Mouse (Mus musculus) embryonic facial prominence, embryonic 14.5 days (tissue): ENCODE results near the gene Foxq1. TPM values are rescaled to one million over a fixed set of nuclear protein-coding genes. Genes with fewer than 3 reads are reported as not detected.
A peak's percentile ranks its signal among the peaks of the same experiment; 100 is the strongest.

Experiments
- ATAC-seq: fragments of 200-750 bp; cut with Nextera tagmentation; 2 replicates; pipeline ENCODE4 v1.8.0; 2017; ENCODE audit warnings: low read depth, moderate number of reproducible peaks, moderate TSS enrichment
- DNase-seq: peaks from one replicate; pipeline ENCODE4 v3.0.0-alpha.2; 2015; ENCODE audit warnings: low spot score
- H3K27ac ChIP-seq: fragments of 300-500 bp; sonication (generic); replicated peaks from 2 replicates; pipeline ENCODE4 v1.5.1; 2014; ENCODE audit warnings: low read depth, mild to moderate bottlenecking, low read length, moderate library complexity
- H3K27me3 ChIP-seq: fragments of 300-500 bp; sonication (generic); replicated peaks from 2 replicates; pipeline ENCODE4 v1.6.1; 2014; ENCODE audit warnings: low read length; ENCODE audit not compliant: control insufficient read depth, insufficient read depth
- H3K36me3 ChIP-seq: fragments of 300-500 bp; sonication (generic); 2 replicates; pipeline ENCODE4 v1.6.1; 2014; ENCODE audit warnings: low read length, mixed read lengths; ENCODE audit not compliant: control insufficient read depth, insufficient read depth
- H3K4me1 ChIP-seq: fragments of 300-500 bp; sonication (generic); 2 replicates; pipeline ENCODE4 v1.6.1; 2014; ENCODE audit warnings: antibody characterized with exemption, low read length; ENCODE audit not compliant: control insufficient read depth, insufficient read depth
- H3K4me2 ChIP-seq: fragments of 300-500 bp; sonication (generic); 2 replicates; pipeline ENCODE4 v1.6.1; 2014; ENCODE audit warnings: low read depth, mild to moderate bottlenecking, low read length, moderate library complexity, mixed read lengths
- H3K4me3 ChIP-seq: fragments of 300-500 bp; sonication (generic); 2 replicates; pipeline ENCODE4 v1.5.1; 2014; ENCODE audit warnings: low read depth, mild to moderate bottlenecking, low read length
- H3K9ac ChIP-seq: fragments of 300-500 bp; sonication (generic); 2 replicates; pipeline ENCODE4 v1.6.1; 2014; ENCODE audit warnings: low read depth, mild to moderate bottlenecking, low read length, moderate library complexity, mixed read lengths
- H3K9me3 ChIP-seq: fragments of 300-500 bp; sonication (generic); 2 replicates; pipeline ENCODE4 v1.6.1; 2016; ENCODE audit warnings: low read length; ENCODE audit not compliant: control insufficient read depth
- WGBS: fragments of 180-500 bp; shearing (Covaris S2); extraction: QIAGEN DNeasy Blood & Tissue Kit; methylation state at CpG from one replicate; pipeline ENCODE4 v1.1.7; 2014; 5-methylcytosine and 5-hydroxymethylcytosine counted together
- polyA plus RNA-seq: library from polyadenylated mRNA; unstranded; fragments of >200 nt; fragmentation: Nextera tagmentation; extraction: Ambion mirVana; gene quantifications from 2 replicates; pipeline ENCODE4 v1.2.1, GENCODE M21; 2014

Foxq1 gene
- polyA plus RNA-seq, 1 experiment from 2014 or later = 1.8 TPM

GRCm38 (mm10) chr13:31543021-31543420 is 12.9 kb upstream of the Foxq1 start:
- H3K4me1 ChIP-seq = no peaks in the 10 kb centered on the region
- 90% methylated on average over 5 of the region's 5 CpGs for WGBS
- ATAC-seq = no peak
- no peaks in the 10 kb centered on the region for H3K9me3 ChIP-seq
- H3K4me2 ChIP-seq = no peak overlapping the region
- no peaks in the 10 kb centered on the region for H3K27me3 ChIP-seq
- no peak for DNase-seq
- no peaks in the 10 kb centered on the region for H3K36me3 ChIP-seq
- no peak overlapping the region for H3K9ac ChIP-seq
- no peak overlapping the region for H3K27ac ChIP-seq
- H3K4me3 ChIP-seq = no peak overlapping the region

GRCm38 (mm10) chr13:31546784-31547183 is 9.2 kb upstream of the Foxq1 start:
- Histone ChIP-seq H3K36me3 (no peaks in the 10 kb centered on the region), H3K27ac (no peak overlapping the region), H3K4me1 (no peaks in the 10 kb centered on the region), H3K9me3 (no peaks in the 10 kb centered on the region), H3K4me3 (no peak overlapping the region), H3K27me3 (no peaks in the 10 kb centered on the region), H3K4me2 (no peak overlapping the region), H3K9ac (no peak overlapping the region)
- 71% methylated on average over 2 of the region's 2 CpGs for WGBS
- DNase-seq (no peak), ATAC-seq (no peak)

DNA sequence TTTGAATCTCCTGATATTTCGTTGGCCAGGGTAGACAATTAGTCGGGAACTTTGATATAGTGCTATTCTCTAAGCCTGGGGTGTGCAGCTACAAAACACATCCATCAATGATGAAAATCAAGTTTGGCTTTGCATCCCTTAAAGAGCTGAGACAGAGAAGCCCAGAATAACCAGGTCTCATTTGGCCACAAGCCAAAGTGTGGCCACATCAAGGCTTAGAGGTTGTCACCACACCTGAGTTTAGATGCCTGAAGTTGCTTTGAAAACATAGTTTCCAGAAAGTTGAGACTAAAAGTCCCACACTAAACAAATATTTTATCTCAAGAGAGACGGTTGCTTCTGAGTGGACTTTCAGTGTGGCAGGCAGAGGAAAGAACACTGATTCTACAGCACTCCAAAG is 8.7 kb upstream of the Foxq1 start:
- Histone ChIP-seq H3K27me3 (no peaks in the 10 kb centered on the region), H3K4me2 (no peak overlapping the region), H3K27ac (no peak overlapping the region), H3K36me3 (no peaks in the 10 kb centered on the region), H3K4me1 (no peaks in the 10 kb centered on the region), H3K9ac (no peak overlapping the region), H3K4me3 (no peak overlapping the region), H3K9me3 (no peaks in the 10 kb centered on the region)
- DNase-seq = peak; percentile 30
- 0 out of 2 replicates have a peak, but pooled peaks have one; percentile 18 for ATAC-seq
- 77% methylated on average over 3 of the region's 3 CpGs for WGBS

DNA sequence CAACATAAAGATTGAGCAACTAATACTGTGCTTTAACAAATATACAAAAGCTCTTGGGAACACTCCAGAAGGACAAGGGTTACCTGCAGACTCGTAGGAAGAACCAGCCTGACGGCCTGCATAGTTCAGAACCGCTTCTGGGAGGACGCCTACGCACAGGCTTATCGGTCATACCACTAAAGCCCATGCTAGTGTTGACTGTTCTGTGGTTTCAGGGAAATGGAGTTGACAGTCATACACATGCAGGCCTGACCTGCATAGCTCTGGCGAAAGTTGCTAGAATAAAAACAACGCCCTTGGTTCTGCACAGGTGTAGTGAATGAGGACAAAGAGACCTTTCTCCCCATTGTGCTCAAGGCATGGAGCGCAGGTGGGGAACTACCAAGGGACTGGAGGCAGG is 8.3 kb upstream of the Foxq1 start:
- peak; percentile 50 for DNase-seq
- Histone ChIP-seq H3K27me3 (no peaks in the 10 kb centered on the region), H3K4me1 (no peaks in the 10 kb centered on the region), H3K4me2 (no peak overlapping the region), H3K9me3 (no peaks in the 10 kb centered on the region), H3K9ac (no peak overlapping the region), H3K27ac (no peak overlapping the region), H3K36me3 (no peaks in the 10 kb centered on the region), H3K4me3 (no peak overlapping the region)
- WGBS = 78% methylated on average over 9 of the region's 9 CpGs
- peak; percentile 76; the same call in 1 of the 2 replicates for ATAC-seq

DNA sequence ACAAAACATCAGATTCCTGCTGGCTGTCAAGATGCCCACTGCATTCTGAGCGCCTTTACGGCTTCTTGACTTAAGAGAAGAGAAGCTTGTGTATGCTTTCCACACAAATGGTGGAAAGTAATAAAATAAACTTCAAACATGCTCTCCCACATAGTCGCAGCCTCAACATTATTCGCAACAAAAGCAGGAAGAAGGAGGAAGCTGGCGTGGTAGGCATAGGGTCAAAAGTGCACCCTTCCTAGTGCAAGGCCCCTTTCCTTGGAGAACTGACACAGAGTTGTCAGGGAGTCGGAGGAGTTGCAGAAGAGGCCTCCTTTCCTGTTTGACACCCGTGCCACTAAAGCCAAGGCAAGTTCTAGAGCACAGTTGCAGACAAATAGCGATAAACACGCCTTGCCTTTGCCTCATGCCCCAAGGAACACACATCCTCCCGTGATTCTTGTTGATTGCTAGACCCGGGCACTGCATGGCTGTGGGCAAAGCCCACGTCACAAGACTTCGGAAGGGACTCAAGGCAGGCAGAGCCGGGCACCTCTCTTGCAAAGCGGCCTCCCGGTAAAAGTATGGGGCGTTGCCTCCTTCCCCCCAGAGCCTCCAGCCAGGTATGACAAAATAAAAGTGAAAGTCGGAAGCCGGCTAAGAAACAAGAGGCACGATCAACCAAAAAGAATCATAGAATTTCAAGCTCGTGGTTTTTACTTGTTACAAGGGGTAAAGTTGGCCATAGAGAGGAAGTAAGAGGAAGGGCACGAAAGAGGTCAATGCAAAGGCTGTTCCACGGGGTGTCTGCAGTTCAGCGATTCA is 1.2 kb downstream of the Foxq1 start:
- peak overlapping the region; percentile 67; the same call in 1 of the 2 replicates for H3K9ac ChIP-seq
- H3K4me1 ChIP-seq = peaks cover 21% of the 10 kb centered on the region; the same call in 1 of the 2 replicates
- ATAC-seq (no peak), DNase-seq (no peak)
- peaks cover 81% of the 10 kb centered on the region for H3K27me3 ChIP-seq
- H3K4me3 ChIP-seq = peak overlapping the region; percentile 64
- 11% methylated on average over 24 of the region's 24 CpGs for WGBS
- H3K27ac ChIP-seq = no peak overlapping the region
- peak overlapping the region; percentile 99 for H3K4me2 ChIP-seq
- no peaks in the 10 kb centered on the region for H3K36me3 ChIP-seq
- H3K9me3 ChIP-seq = no peaks in the 10 kb centered on the region

GRCm38 (mm10) chr13:31557768-31558520 is 2.0 kb downstream of the Foxq1 start:
- Histone ChIP-seq H3K4me2 (peak overlapping the region; percentile 99), H3K27me3 (peaks cover 89% of the 10 kb centered on the region), H3K4me3 (peak overlapping the region; percentile 64), H3K9ac (peak overlapping the region; percentile 67), H3K9me3 (no peaks in the 10 kb centered on the region), H3K4me1 (peaks cover 21% of the 10 kb centered on the region; the same call in 1 of the 2 replicates), H3K27ac (no peak overlapping the region), H3K36me3 (no peaks in the 10 kb centered on the region)
- WGBS = under 1% methylated on average over 44 of the region's 73 CpGs
- peak; percentile 75 for ATAC-seq
- DNase-seq = peak; percentile 57

- Histone ChIP-seq H3K27me3 (peaks cover 93% of the 10 kb centered on the region), H3K27ac (no peak within 1 kb of the TSS), H3K36me3 (no peaks in the 10 kb centered on the region), H3K4me1 (peaks cover 21% of the 10 kb centered on the region; the same call in 1 of the 2 replicates), H3K4me3 (peak within 1 kb of the TSS; percentile 64), H3K4me2 (peak within 1 kb of the TSS; percentile 99), H3K9ac (peak within 1 kb of the TSS; percentile 67), H3K9me3 (no peaks in the 10 kb centered on the region)
- DNase-seq (peak; percentile 17), ATAC-seq (peak; percentile 20; the same call in 1 of the 2 replicates)
- WGBS = under 1% methylated on average over 51 of the region's 88 CpGs
These were observed 2.8 kb downstream of the Foxq1 start, which contains the start of gene A530084C06Rik for GRCm38 (mm10) chr13:31558521-31559418. TSS of gene A530084C06Rik (minus strand) at chr13:31559333.
